Mouse (Mus musculus) intestine, postnatal 0 days (tissue): ENCODE data around the gene 1700012B07Rik. TPM values are rescaled to one million over a fixed set of nuclear protein-coding genes. Genes with fewer than 3 reads are reported as not detected.
A peak's percentile ranks its signal among the peaks of the same experiment; 100 is the strongest.

Source experiments
- ATAC-seq: fragments of 200-750 bp; cut with Nextera tagmentation; 2 replicates; pipeline ENCODE4 v1.8.0; 2017; ENCODE audit warnings: mild to moderate bottlenecking, moderate TSS enrichment, moderate library complexity
- H3K27ac ChIP-seq: fragments of 300-500 bp; sonication (generic); 2 replicates; pipeline ENCODE4 v1.5.1; 2014; ENCODE audit warnings: mild to moderate bottlenecking, low read depth, low read length, moderate library complexity
- H3K27me3 ChIP-seq: fragments of 300-500 bp; sonication (generic); replicated peaks from 2 replicates; pipeline ENCODE4 v1.6.1; 2014; ENCODE audit warnings: low read length, mixed read lengths; ENCODE audit not compliant: control insufficient read depth, insufficient read depth
- H3K36me3 ChIP-seq: fragments of 300-500 bp; sonication (generic); 2 replicates; pipeline ENCODE4 v1.6.1; 2014; ENCODE audit warnings: mild to moderate bottlenecking, moderate library complexity; ENCODE audit not compliant: control insufficient read depth, insufficient read depth
- H3K4me1 ChIP-seq: fragments of 300-500 bp; sonication (generic); replicated peaks from 2 replicates; pipeline ENCODE4 v1.6.1; 2014; ENCODE audit warnings: antibody characterized with exemption, low read length, mixed read lengths; ENCODE audit not compliant: control insufficient read depth, insufficient read depth
- H3K4me2 ChIP-seq: fragments of 300-500 bp; sonication (generic); replicated peaks from 2 replicates; pipeline ENCODE4 v1.6.1; 2014; ENCODE audit warnings: low read depth, mild to moderate bottlenecking, moderate library complexity
- H3K4me3 ChIP-seq: fragments of 300-500 bp; sonication (generic); 2 replicates; pipeline ENCODE4 v1.5.1; 2014; ENCODE audit warnings: low read depth, low read length
- H3K9ac ChIP-seq: fragments of 300-500 bp; sonication (generic); 2 replicates; pipeline ENCODE4 v1.6.1; 2014; ENCODE audit warnings: mild to moderate bottlenecking, low read depth, low read length
- H3K9me3 ChIP-seq: fragments of 300-500 bp; sonication (generic); 2 replicates; pipeline ENCODE4 v1.6.1; 2016; ENCODE audit warnings: mixed run types; ENCODE audit not compliant: control insufficient read depth
- CTCF ChIP-seq: sonication (generic); IDR thresholded peaks from 2 replicates; pipeline ENCODE4 v1.5.1; 2016; ENCODE audit warnings: low read depth, mild to moderate bottlenecking, control low read depth, antibody characterized with exemption, moderate library complexity
- WGBS: fragments of 180-500 bp; shearing (Covaris S2); extraction: QIAGEN DNeasy Blood & Tissue Kit; methylation state at CpG from one replicate; pipeline ENCODE4 v1.1.7; 2014; 5-methylcytosine and 5-hydroxymethylcytosine counted together
- polyA plus RNA-seq: library from polyadenylated mRNA; unstranded; fragments of >200 nt; fragmentation: Nextera tagmentation; extraction: Ambion mirVana; gene quantifications from 2 replicates; pipeline ENCODE4 v1.2.1, GENCODE M21; 2015

The 1700012B07Rik gene
- polyA plus RNA-seq, 1 experiment from 2014 or later, result not detected

DNA sequence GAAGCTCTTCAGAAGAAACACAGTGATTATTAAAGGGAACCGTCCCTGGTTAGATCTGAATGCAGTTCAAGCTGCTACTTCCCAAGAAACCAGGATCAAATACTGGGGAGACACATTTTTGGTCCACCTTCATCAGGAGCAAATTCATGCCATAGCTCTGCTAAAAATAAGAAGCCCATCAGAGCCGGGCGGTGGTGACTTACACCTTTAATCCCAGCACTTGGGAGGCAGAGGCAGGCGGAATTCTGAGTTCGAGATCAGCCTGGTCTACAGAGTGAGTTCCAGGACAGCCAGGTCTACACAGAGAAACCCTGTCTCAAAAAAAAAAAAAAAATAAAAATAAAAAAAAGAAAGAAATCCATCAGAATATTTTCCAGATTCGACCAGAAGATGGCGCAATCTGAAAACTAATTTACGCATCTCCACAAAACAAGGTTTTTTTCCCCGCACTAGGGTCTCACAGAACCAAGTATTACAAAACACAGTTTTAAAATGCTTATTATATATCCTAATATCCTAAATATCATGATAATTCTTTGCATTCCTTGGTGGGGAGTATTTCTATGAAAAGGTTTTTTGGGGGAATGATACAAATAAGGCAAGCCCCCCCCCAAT, 45.4 kb upstream of the 1700012B07Rik start:
- H3K4me1 ChIP-seq, result no peaks in the 10 kb centered on the region
- TF ChIP-seq CTCF, result peak; percentile 62
- H3K27me3 ChIP-seq, result no peaks in the 10 kb centered on the region
- no peaks in the 10 kb centered on the region for H3K9me3 ChIP-seq
- H3K9ac ChIP-seq, result no peak overlapping the region
- no peak overlapping the region for H3K27ac ChIP-seq
- no peaks in the 10 kb centered on the region for H3K36me3 ChIP-seq
- no peak overlapping the region for H3K4me3 ChIP-seq
- 47% methylated on average over 9 of the region's 9 CpGs for WGBS
- no peak for ATAC-seq
- no peak overlapping the region for H3K4me2 ChIP-seq

DNA sequence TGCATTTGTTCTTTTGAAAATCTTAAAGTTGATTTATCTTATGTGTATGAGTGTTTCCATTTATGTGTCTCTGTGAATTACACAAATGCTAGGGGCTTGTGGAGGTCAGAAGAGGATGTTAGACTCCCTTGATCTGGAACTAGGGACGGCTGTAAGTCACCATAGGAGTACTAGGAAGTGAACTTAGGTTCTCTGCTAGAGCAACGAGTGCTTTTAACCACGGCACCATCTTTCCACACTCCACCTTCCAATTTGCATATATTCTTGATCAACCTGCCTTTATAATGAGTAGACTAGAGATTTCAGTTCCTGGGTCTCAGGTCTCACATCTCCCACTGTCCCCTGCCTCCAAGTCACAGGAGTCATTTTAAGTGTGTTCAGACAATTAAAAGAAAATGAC, 44.8 kb upstream of the 1700012B07Rik start:
- WGBS, result 76% methylated on average over 3 of the region's 3 CpGs
- H3K27me3 ChIP-seq, result no peaks in the 10 kb centered on the region
- ATAC-seq, result no peak
- H3K4me2 ChIP-seq, result no peak overlapping the region
- no peaks in the 10 kb centered on the region for H3K4me1 ChIP-seq
- no peaks in the 10 kb centered on the region for H3K36me3 ChIP-seq
- TF ChIP-seq CTCF, result no peak
- no peaks in the 10 kb centered on the region for H3K9me3 ChIP-seq
- H3K4me3 ChIP-seq, result no peak overlapping the region
- no peak overlapping the region for H3K27ac ChIP-seq
- no peak overlapping the region for H3K9ac ChIP-seq

DNA sequence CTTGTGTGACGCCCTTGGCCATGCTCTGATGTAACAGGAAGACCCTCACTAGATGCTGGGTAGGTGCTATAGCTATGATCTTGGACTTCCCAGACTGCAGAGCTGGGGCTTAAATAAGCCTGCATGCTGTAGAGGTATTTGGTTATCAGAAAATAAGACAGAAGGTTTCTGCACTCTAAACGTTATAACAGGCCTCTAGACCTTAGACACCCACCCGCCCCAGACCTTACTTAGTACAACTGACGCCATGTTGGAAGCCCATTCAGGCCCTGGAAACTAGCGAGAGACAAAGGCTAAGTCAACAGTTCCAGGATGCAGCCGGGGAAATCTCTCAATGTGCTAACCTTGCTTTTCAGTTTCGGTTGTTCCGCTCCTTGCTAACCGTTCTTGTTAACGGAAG, 44.2 kb upstream of the 1700012B07Rik start:
- Histone ChIP-seq H3K4me3 (no peak overlapping the region), H3K4me1 (no peaks in the 10 kb centered on the region), H3K9me3 (no peaks in the 10 kb centered on the region), H3K36me3 (no peaks in the 10 kb centered on the region), H3K9ac (no peak overlapping the region), H3K4me2 (no peak overlapping the region), H3K27me3 (no peaks in the 10 kb centered on the region), H3K27ac (no peak overlapping the region)
- ATAC-seq, result no peak
- TF ChIP-seq CTCF, result no peak
- 84% methylated on average over 10 of the region's 10 CpGs for WGBS

DNA sequence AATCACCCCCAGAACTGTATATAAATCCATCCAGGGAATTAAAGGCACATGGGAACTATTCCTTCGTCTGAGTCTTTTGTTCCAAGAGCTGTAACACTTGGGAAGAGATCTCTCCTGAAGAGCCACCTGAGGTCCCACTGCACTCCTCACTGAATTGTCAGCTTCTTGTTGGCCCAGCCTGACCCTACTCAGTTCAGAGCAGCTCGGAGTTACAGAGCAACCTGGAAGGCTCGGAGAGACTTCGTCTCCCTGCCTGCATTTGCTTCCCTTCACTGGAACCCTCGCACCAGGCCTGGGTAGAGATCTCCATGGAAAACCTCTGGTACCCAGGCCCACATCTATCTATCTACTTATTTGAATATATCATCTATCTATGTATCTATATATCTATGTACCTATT, 40.0 kb upstream of the 1700012B07Rik start:
- no peaks in the 10 kb centered on the region for H3K36me3 ChIP-seq
- H3K9ac ChIP-seq, result no peak overlapping the region
- no peak for TF ChIP-seq CTCF
- no peak overlapping the region for H3K4me2 ChIP-seq
- no peak for ATAC-seq
- H3K4me3 ChIP-seq, result no peak overlapping the region
- no peaks in the 10 kb centered on the region for H3K27me3 ChIP-seq
- H3K9me3 ChIP-seq, result no peaks in the 10 kb centered on the region
- 91% methylated on average over 5 of the region's 5 CpGs for WGBS
- H3K4me1 ChIP-seq, result no peaks in the 10 kb centered on the region
- H3K27ac ChIP-seq, result no peak overlapping the region

DNA sequence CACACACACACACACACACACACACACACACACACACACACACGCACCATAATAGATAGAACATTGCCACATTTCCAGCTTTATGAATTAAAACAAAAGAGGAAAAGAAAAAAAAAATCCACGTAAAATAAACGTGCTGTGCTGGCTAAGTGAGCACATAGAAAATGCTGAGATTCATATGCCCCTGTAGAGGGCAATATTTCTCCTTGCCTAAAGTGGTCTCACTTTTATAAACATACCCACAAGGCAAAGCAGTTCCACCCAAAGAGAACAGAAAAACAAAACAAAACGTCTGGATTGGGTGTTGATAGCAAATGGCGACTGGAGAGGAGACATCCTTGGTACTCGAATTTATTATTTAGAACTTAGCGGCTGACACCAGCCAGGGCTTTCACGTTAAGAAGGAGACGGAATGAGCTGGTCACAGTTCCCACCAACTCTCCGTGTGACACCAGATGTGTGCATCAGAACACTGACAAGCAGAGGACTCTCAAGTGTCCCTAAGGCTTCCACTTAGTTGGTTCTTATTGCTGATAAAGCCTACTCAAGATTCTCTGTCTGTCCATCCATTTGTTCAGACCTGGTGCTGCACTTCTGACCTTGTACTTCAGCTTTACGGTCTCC, 38.8 kb upstream of the 1700012B07Rik start:
- no peak overlapping the region for H3K4me2 ChIP-seq
- no peaks in the 10 kb centered on the region for H3K36me3 ChIP-seq
- no peaks in the 10 kb centered on the region for H3K9me3 ChIP-seq
- no peaks in the 10 kb centered on the region for H3K27me3 ChIP-seq
- no peaks in the 10 kb centered on the region for H3K4me1 ChIP-seq
- H3K9ac ChIP-seq, result no peak overlapping the region
- H3K27ac ChIP-seq, result no peak overlapping the region
- ATAC-seq, result no peak
- H3K4me3 ChIP-seq, result no peak overlapping the region
- peak; percentile 25; the same call in 1 of the 2 replicates for TF ChIP-seq CTCF
- WGBS, result 72% methylated on average over 11 of the region's 11 CpGs

DNA sequence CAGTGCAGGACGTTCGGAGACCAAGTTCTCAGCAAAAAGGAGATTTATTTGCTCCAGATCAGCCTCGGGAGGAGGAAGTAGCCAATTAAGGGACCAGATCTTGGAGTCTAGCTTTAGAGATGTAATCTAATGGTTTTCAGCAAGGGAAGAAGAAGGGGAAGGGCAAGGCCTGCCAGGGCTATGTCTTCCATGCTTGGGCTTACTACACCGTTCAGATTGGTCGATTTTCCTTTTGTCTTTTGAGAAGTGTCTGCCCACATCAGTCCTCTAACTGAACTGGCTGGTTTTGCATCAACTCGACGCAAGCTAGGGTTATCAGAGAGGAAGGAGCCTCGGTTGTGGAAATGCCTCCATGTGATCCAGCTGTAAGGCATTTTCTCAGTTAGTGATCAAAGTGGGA, 37.7 kb upstream of the 1700012B07Rik start:
- no peaks in the 10 kb centered on the region for H3K27me3 ChIP-seq
- H3K9ac ChIP-seq, result no peak overlapping the region
- WGBS, result 75% methylated on average over 8 of the region's 8 CpGs
- H3K36me3 ChIP-seq, result no peaks in the 10 kb centered on the region
- no peak overlapping the region for H3K27ac ChIP-seq
- H3K4me2 ChIP-seq, result no peak overlapping the region
- H3K9me3 ChIP-seq, result no peaks in the 10 kb centered on the region
- no peak for ATAC-seq
- H3K4me3 ChIP-seq, result no peak overlapping the region
- no peak for TF ChIP-seq CTCF
- no peaks in the 10 kb centered on the region for H3K4me1 ChIP-seq
